Mouse (Mus musculus) CD4-positive, CD25-positive, alpha-beta regulatory T cell, adult 4 months (primary cell): ENCODE measurements around the gene Josd1. TPM values are rescaled to one million over a fixed set of nuclear protein-coding genes. Genes with fewer than 3 reads are reported as not detected.

ENCODE experiments used
- ATAC-seq: one replicate; pipeline ENCODE4 v1.8.0; 2017
- polyA plus RNA-seq, 2 experiments: library from polyadenylated mRNA; unstranded; fragments of 100-300 nt; shearing (Covaris generic); gene quantifications; one replicate each; pipeline ENCODE4 v1.2.1; 2017

Gene Josd1
- 1 to 10 TPM; 4.2 to 6.8 TPM for polyA plus RNA-seq

DNA sequence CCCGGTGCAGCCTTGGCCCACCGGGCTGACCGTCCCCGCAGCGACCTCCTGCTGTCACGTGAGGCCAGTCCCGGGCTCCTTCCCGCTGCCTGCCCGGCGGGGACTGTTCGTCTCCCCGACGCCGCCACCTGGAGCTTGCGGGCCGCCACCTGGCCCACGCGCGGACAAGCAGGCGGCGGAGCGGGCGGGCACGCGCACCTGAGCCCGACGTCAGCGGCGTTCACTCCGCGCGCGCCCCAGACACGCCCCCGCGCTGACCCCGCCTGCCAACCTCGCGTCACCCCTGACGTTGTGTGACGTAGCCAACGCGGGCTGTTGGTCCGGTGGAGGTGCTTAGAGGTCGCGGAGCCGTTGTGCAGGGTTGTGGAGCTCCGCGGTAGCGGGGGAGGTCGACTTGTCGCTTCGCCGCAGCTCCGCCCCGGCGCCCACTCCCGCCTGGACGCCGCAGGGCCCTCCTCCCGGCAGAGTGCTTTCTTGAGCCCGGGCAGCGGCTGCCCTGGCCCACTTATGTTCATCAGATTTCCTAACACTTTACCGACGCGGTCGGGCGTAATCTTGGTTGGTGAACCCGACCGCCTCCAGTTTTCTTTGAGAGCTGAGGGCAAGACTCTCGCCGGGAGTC, at the start of gene Josd1:
Gene Josd1, minus strand, starts transcription at position 274 of the 622 bp plus-strand sequence.
- peak; percentile 60 for ATAC-seq

DNA sequence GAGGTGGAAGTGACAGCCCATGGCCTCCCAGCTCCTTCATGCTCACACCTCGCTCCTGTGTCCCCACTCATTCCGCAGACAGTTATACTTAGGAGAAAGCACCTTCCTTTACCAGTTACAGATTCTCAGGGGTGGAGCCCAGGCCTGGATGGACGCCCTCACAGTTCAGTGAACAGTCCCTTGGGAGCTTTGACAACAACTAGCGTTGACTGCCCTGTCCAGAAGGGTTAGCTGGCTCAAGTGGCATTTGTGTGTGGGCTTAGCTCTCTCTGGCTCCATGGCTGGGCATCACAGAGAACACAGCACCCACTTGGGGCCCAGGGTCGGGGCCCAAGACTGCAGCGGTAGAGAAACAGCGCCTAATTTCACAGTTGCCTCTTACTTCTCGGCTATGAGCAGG, 46.6 kb upstream of the Josd1 start:
- no peak for ATAC-seq

DNA sequence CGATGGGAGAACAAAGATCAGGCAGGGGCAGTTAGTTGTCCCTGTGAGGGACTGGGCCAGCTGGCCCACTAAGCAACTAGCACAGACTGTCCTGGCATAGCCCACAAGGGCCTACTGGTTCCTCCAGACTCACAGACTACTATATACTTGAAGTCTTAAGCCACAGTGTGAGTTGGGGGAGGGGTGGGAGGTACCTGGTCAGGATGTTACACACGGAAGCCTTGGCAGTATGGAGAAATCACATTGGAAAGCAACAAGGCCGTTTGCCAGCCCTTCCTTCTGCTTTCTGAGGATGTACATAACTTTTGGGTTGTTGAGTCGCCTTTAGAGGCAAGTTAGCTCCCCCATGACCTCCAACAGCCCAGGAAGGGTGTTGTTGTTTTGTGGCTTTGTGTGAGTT, 45.9 kb upstream of the Josd1 start:
- no peak for ATAC-seq

DNA sequence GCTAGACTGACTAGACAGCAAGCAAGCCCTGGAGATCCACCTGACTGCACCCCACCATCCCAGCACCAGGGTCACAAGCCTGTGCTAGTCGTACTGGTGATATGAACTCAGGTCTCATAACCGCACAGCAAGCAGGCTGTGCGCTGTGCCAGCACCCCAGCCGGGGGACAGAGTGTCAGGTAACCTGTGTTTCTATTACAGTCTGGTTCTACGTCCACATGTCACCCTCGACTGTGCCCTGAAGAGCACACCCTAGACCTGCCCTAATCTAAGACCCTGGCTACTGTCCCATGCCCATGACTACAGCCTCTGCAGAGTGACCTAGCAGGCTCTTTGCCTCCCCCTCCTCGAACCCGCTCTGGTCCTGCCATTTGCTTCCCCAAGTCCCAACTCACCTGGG, 45.5 kb upstream of the Josd1 start:
- no peak for ATAC-seq

DNA sequence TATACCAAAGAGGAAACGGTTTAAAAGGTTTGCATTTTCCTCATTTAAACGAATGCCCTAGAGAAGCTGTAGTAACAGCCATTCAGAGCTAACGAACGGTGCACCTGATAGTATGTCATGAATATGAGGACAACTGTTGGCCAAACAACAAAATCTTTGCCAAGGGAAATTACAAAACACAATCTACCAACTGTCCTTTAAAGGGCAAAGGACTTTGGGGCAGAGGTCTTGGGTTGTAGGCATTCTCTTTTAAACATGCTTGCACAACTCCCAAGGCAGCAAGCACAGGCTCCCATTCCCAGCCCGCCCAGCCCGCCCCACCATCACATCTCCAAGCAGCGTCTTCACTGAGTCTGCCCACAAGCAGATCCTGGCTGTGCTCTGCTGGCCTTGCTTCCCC, 43.8 kb upstream of the Josd1 start:
- ATAC-seq = no peak

DNA sequence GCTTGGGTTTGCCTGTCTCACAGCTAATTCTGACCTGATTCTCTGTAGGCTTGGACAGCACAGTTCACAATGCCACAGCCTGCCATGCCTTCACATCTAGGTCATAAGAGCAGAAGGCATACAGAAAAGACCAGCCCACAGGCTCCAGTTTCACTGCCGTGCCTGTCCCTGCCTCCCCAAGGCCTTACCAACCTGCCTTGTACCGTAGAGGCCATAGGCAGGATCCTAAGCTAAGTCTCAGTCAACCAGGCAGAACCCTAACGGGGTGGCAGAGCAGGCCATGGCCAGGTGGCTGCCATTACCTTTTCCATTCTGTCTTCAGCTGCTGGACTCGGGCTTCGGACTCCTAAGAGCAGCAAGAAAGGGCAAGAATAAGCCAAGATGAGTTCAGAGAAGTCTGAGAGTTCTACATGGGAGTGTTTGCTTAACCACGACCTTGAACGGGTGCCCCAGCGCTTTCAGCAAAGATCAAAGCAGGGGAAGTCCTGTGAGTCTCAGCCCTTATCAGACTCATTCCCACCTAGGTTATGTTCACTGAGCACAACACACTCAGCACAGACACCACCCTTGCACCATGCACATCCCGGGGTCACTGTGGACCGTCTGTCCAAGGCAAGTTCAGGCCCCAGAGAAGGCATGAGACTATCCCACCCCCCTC, 41.1 kb upstream of the Josd1 start:
- ATAC-seq = peak; percentile 90

DNA sequence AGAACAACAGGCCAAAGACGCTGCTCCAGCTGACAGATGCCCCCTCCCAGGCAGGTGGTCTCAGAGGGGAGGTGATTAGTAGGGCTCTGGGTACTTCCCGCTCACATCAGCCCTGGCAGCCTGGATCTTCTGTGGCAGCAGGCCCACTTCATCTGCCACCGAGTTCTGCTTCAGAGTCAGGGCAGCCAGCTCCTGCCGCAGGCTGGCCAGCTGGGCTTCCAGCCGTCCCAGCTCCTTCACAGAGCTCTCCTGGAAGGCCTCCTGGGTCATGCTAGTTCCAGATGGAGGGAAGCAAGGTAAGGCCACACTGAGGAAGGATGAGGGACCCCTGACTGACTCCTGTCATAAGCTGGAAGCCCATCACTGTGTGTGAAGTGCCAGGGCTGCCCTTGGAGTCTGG, 40.6 kb upstream of the Josd1 start:
- no peak for ATAC-seq

DNA sequence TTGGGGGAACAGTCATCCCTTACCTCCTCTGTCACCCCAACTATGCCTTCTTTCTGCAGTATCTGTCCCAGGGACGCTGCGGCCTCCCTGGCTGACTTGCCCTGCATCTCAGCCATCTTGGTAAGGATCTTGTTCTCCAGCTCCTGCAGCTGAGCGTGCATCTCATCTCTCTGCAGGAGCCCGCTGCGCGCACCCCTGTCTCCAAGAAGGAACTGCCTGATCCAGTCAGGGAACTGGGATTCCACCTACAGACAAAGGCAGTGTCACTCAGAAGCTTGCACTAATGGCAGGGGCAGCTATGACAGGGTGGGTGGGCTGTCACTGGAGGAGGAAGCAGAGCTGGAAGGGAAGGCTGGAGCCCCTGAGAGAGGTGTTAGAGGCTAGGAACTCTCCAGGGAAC, 40.1 kb upstream of the Josd1 start:
- ATAC-seq = no peak

DNA sequence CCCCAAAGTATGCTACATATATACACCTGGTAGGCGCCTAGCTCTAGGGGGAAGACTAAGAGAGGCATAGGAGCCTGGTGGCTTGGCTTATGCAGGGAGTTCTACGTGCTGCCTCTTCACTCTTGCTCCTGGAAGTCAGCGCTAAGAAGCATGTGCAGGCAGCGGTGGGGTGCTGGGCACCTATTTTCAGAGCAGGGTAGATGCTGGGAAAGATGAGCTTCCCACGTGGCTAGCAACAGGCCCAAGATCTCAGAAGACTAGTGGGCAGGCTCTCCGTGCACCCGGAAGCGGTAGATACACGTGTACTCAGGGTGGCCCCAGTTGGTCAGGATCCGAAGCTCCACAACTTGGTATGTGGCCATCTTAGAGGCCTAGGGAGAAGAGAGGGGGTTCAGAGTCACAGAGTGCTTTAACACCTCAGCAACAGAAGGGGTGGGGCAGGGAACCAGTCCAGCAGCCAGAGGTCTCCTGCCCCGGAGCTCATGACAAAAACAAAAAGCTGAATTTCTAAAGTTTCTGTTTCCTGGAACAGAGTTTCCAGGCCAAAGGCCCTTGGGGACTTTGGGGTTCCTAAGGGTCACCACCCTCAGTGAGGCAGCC, 37.6 kb upstream of the Josd1 start:
- no peak for ATAC-seq

DNA sequence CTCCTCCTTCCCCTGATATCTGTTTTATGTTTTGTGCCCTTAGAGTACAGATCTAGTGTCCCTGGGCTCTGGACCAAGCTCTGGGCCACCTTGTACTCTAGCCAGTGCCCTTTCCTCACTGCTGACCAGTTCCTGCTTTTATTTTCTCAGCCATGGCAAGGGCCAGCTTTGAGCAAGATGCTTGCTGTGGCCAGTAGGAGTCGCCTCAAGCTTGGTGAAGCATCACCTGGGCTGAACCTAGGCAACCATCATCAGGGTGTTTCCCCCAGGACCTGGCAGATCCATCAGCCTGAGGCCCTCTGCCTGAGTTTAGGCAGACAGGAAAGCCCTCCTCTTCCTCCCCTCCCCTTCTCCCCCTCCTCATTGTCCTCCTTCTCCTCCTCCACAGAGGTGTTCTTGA, 35.7 kb upstream of the Josd1 start:
- peak; percentile 89 for ATAC-seq

DNA sequence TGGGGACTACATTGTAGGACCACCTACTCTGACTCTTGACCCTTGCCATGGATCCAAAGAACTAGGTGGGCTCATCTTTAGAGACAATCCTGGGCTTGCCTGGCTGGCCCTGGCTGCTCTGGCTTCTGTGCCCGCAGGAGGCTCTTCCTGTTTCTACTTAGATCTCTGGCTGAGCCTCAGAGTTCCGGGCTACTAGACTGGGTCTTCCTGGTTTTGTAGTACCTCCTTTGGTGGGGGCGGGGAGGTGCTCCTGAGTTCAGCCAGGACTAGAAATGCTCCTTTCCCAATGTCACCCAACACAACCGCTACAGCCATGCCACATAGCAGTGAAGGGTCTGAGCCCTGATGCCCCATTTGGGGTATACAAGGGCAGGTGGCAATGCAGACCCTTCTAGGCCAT, 33.1 kb upstream of the Josd1 start:
- no peak for ATAC-seq

DNA sequence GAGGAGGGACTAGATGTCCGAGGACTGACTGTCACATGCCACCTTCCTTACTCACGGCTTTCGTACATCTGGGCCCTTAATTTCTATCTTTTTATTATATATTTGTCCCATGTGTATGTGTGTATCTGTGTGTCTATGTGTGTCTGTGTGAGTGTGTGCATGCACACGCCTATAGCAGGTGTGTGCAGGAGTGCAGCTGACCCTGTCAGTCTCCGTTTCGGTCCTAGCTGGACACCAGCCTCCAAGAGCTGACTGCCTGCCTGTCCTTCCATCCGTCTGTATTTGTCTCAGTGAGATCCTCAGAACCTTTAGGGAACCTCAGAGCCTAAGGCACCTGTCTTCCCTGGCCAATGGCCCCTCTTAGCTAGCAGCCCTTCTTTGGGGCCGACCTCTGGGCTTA, 32.5 kb upstream of the Josd1 start:
- ATAC-seq = no peak

DNA sequence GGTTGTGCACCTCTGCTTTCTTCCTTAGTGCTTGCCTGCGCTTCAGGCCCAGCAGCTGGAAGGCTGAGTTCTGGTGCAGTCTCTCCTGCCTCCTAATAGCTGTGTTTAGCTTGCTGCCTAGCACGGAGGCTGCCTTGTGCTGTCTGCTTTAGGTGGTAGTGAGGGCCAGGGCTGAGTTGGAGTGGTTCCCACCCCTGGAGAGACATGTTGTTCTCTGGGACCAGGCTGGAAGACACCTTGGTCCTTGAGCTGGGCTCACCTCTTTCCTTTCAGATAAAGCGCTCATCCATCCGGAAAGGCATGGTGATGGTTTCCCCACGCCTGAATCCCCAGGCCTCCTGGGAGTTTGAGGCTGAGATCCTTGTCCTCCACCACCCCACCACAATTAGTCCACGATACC, 29.0 kb upstream of the Josd1 start:
- no peak for ATAC-seq

DNA sequence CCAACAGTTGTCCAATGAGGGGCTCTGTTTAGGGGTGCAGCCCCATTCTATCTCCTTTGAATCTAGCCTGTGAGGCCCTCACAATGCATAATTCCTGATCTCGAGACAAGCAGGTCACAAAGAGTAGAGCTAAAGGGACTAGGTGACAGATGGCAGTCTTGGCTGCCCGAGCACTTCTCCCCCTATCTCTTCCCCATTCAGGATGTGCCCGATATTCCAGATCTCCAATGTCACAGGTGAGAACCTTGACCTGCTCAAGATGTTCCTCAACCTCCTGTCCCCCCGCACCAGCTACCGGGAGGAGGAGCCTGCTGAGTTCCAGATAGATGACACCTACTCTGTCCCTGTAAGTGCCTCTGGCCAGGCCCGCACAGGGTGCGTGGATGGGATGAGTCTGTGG, 27.9 kb upstream of the Josd1 start:
- ATAC-seq = no peak

DNA sequence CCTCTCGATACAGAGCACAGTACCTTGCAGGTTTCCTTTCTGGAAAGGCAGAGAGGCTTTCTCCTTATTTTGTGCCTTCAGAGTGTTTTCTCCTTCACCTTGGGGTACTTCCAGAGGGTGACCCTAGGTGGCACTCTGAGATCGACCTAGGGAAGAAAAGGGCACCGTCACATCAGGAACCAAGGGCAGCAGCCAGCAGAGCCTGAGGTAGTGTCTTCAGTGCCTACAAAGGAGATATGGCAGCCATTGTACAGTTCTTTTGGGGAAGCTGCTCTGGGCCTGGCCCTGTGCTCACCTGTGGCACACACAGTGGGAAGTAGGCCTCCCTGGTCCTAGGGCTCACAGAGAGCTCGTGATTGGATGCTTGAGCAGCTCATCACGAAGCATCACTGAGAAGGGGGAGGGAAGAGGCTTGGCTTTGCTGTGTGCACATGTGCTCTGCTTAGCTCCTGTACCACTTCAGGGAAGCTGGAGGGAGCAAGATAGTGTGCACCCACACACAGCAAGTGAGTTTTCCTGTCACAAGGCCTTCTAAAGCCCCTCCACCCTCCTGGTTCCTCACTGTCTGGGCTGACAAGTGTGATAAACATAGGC, 20.6 kb upstream of the Josd1 start:
- no peak for ATAC-seq

DNA sequence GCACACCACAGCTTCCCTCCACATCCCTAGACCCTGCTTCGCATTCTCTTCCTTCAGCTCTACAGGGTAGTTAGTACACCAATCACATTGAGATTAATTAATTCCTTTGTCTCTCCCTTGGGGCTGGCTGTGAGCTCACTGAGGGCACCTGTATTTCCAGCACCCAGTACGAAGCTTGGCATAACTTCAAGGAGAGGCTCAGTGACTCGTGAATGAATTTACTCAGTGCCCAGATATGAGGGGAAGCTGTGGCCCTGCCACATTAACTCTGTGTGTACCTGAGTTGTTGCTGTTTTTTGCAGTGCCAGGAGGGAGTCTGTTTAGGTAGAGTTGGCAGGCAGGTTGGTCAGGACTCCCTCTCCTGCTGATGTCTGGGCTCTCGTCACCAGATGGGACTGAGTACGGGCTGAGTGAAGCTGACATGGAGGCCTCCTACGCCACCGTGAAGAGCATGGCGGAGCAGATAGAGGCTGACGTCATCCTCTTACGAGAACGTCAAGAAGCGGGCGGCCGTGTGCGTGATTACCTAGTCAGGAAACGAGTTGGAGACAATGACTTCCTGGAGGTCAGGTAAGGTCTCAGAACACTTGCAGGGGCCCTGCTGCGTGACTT, 19.0 kb upstream of the Josd1 start:
- no peak for ATAC-seq

DNA sequence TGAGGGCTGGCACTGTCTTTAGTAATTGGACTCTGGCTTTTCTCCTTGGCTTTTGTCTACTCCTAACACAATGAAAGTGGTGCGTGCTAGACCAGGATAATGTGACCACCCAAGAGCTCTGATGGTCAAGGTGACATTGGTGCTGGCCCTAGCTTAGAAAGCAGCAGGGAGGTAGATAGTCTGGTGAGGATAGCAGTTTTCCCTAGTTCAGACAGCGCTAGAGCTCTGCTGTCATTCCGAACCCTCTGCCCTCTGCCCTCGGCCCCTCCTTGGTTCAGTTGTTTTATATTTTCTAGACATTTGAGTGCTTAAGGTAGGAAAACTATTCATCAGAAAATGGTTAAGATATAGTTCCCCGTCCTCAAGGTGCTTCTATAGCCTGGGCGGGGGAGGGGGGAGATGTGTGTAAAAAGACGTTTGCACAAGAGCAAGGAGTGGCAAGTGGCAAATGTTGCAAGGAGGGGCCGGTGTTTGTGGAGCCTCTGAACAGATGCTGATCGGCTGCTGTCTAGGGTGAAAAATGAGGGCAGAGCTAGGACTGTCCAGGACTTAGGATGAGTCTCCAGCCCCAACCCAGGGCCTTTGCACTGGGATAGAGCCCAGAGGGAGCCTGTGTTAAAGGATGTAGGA, 10.0 kb upstream of the Josd1 start:
- no peak for ATAC-seq

DNA sequence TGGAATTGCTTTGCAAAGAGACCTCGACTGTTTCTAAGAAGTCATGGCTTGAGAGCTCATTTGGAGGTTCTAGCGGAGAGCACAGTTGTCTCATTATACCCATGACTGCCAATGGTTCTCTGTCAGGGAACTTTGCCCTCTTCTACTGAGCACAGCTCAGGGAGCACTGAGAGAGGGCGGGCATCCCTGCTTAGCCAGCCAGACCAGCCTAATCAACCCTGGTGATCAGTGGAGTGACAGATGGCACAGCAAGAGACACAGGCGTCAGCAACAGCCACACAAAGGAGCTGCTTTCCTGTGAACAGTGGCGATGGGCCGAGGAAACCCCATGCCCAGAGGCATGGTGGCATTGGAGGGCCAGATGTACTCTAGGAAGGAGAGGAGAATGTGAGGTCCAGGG, 9.3 kb upstream of the Josd1 start:
- ATAC-seq = no peak

DNA sequence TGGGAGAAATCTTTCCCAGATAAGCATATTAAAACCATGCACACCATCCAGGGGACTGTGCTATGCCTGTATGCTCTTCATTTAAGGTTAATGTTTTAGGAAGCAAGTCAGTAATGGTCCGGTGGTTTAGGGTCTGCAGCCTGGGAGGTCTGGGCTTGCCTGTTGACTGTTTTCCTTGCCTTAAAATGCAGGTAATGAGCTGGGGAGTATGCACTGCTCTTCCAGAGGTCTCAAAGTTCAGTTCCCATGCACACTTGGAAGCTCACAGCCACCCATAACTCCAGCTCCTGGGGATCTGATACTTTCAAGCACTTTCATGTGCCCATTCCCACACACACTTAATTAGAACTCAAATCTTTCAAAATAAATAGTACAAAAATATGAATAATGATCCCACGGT, 8.8 kb upstream of the Josd1 start:
- ATAC-seq = no peak

DNA sequence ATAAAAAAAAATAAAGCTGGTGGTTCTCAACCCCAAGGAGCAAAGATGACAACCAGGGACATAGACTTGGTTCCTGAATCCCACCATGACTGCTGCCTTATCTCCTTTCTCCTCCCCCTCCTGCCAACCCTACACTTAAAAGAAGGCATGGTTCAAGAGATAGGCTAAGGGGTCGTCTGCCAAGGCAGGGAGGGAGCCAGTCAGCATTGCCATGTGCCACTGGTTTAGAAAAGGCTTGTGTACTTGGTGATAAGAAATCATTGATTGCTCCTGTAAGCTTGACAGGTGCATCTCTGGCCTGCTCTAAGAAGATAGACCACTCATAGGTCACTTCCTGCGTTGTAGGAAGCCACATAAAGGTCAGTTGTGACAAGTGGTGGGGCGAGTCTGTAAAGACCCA, 7.8 kb upstream of the Josd1 start:
- no peak for ATAC-seq

DNA sequence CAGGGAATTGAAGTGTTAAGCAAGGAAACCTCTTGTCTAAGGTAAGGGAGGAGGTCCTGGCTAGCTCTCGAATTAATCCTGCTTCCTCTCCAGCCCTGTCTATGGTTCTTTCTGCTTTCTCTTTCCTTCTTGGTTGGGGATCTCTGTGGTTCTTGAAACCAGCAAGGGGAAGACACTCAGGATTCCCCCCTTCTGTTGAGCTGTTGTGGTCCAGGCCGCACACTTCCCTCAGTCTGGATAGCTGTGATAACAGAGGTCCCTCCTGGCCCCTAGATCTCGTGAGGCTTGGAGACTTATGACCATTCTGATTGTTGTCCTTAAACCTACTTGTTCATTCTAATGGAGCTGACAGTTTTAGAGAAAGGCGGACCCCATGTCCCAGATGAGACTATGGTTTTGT, 6.8 kb upstream of the Josd1 start:
- ATAC-seq = no peak

DNA sequence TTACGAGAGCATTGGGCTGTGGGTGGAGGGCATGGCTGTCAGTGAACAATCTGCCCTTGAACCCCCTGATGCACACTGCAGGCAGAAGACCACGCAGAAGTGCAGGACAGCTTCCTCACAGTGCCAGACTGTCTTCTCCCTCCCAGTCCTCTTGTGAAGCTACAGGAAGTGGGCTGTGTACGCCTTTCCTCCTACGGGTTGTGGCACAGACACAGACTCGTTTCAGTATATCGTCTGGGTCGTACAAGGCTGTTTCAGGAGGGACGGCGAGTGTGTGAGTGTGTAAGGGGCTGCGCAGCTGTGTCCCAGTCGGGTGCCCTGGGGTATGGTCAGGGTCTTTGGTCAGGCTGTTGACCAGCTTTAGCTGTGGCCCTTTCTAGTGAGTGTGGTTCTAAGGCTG, 6.0 kb upstream of the Josd1 start:
- peak; percentile 25 for ATAC-seq

DNA sequence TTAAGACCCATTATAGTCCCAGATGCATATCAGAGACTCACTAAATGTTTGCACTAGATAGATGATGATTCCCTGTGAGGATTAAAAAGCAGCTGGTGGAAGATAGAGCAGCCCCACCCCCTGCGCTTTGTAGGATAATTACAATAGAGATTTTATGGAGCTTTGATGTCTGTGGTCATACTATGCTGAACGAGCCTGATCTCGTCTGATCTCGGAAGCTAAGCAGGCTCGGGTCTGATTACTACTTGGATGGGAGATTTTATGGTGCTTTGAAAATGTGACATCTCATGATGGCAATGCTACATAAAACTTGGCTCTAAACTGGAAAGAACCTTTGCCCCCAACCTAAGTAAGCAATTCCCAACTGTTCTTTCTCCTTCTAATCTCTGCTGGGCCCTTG, 4.6 kb upstream of the Josd1 start:
- no peak for ATAC-seq
